Mouse (Mus musculus): ENCODE results near the gene Cdh23.

The Cdh23 gene

DNA sequence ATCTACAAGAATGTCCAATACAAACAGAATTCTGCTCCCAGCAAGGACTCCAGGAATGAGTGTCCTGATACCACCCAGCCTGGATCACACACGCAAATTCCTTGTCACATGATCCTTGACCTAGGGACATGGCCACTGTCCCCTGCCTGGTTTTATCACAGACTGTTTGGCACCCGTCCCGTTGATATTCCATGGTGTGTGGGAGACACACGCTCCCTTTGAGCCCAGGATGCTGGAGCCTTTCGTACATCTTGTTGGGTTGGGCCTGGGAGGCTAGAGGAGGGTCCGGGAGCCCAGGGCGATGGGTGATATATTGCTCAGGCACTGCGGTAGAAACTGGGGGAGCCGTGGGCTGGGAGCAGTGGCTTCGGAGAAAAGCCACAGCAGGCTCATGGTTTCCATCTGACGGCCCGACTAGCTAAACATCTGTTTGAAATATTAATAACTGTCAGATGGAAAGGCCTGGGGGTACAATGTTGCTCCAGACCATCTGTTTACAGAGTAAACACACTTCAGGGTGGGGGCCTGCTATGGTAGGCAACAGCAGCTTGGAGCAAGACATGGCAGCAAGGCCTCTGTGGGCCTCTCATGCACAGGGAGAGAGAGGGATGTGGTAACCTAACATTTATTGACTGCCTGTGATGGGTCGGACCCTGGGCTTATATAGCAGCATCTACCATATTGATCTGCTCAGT, 232.2 kb downstream of the Cdh23 start:
- DNase-seq, result peak; percentile 7 to 24

DNA sequence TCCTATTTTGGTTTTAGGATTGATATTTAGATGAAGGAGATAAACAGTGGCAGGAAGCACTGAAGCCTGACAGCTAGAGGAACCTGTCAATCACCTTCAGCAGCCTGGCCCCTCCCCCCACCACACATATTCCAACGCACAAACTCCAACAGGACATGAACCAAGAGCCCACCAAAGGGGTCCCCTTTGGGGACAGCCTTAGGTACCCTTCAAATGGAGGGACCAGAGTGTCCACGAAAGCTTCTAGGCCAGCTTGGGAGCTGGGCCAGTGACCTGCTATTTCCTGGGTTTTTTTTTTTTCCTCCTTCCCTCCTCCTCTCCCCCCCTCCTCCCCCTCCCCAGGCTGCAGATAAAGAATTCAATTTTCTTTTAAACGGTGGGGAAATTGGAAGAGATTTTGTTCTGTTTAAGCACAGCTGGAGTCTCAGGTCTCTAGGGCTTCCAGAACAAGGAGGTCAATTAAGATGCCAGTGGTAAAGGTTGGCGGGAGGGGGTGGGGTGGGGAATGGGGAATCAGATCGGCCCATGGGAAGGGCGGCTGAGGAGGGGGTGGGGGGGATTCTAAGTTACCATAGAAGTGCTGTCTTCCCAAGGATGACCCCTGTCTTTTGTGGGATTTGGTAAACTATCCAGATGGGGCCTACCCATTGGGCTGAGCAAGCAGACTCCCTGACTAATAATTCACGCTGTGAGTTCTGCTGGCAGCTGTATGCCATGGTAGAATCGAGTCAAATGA, 239.5 kb downstream of the Cdh23 start:
- no peak for DNase-seq

DNA sequence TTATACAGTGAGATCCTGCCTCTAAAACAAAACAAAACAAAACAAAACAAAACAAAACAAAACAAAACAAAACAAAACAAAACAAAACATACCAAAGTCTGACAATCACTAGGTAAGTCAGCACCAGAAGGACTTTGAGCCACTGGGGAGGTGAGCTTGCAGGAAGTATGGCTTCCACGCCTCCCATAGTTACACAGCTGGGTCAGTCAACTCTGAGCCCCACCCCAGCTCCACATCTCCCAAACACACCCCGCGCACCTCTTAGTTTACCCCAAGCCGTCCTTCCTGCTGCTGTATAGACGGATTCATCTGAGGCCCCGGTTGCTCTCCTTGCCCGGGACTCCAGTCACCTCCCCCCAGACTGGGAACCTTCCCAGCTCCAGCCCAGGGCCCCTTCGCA, 241.1 kb downstream of the Cdh23 start:
- no peak for DNase-seq

DNA sequence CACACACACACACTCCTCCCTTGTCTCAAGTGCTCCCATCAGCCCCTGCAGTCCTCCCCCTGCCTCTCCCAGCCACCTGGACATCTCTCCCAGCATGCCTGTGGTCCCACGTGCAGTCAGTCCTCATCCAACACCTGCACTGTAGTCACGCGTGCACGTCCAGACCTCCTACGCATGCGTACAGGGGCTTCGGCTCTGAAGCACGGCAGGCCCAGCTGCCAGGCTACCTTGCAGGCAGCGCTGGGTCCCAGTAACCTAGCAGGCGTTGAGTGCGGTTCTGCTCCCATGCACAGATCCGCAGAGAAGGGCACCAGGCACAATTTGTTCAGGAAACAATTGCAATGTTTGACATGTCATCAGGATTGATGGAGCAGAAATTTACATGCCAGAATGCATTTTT, 249.1 kb downstream of the Cdh23 start:
- no peak for DNase-seq

DNA sequence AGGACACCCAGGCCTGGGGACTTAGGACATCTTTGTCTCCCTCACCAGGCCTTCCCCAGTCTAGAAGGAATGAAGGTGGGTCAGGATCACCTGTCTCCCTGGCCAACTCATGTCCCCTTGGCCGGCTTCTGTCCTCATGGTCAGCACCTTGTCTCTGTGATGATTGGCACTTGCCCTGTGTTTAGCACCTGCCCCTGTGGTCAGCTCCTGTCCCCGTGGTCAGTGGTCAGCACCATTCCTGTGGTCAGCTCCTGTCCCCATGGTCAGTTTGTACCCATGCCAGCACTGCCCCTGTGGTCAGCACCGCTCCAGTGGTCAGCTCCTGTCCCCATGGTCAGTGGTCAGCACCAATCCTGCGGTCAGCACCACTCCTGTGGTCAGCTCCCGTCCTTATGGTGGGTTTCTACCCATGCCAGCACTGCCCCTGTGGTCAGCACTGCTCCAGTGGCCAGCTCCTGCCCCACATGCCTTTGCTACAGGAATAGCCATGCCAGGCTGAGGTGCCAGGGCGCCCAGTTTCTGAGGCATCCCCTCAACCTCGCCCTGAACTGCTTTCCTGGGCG, 251.2 kb downstream of the Cdh23 start:
- DNase-seq, result peak; percentile 96

DNA sequence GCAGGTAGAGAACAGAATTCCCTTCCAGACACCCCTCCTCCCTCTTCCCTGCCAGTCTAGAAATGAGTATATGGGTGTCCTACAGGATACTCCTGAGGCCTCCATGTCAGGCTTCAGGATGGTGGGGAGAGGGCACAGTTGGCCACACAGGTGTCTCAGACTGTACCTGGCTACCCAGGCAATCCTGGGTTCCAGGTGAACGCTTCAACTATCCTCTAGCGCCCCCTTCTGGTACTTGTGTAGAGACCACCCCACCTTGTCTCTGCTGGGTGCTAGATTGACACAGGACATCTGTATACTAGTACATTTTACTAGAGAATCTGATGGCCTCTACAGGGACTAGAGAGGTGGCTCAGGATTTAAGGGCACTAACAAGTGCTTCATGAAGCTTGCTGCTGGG, 253.2 kb downstream of the Cdh23 start:
- DNase-seq, result no peak

DNA sequence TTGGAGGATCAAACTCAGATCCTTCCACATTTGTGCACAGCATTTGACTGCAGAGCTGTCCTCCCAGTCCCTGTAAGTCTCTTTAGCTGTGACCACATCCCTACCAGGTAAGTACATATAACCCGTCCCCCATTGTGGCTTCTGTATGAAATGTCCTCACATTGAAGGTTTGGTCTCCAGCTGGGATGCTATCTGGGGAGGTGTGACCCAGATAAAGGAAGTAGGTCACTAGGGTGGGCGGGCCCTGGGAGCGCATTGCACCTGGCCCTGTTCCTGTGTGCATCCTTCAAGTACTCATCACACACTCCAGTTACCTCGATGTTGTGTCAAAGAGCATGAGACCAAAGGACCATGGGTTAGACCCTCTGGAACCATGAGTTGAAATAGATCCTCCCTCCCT, 254.0 kb downstream of the Cdh23 start:
- no peak for DNase-seq

DNA sequence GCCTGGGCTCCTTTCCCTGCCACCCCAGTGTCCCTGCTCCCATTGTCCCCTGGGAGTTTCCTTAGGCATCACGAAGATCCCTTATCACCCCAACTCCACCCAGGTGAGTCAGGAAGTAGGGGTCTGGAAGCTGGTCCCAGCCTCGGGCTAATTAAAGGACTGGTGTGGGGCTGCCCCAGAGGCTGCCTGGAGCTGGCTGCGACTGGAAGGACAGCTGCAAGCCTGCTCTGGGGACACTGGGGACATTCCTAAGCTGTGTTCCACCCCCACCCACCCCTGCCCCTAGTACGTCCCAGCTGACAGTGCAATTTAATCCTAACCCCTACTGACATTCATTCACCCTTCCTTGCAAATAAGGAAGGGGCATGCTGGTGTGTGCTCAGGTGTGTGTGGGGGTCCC, 263.6 kb downstream of the Cdh23 start:
- no peak for DNase-seq

DNA sequence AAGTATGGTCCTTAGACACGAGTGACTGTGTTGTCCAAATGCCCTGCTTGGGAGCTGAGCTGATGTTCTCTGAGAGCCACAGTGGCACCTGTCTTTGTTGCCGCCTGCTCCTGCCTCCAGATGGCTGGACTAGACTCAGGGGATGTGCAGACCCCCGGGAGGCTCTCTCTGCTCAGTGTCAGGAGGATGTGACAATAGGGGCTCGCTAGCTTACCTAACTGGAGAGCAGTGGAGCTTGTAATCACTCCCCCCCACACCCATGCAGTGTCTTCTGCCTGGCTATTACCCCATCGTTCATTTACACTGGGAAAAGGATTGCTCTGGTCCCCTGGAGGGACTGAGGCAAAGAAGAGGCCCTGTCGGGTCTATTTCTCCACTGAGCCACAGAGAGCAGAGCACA, 265.7 kb downstream of the Cdh23 start:
- DNase-seq, result no peak

DNA sequence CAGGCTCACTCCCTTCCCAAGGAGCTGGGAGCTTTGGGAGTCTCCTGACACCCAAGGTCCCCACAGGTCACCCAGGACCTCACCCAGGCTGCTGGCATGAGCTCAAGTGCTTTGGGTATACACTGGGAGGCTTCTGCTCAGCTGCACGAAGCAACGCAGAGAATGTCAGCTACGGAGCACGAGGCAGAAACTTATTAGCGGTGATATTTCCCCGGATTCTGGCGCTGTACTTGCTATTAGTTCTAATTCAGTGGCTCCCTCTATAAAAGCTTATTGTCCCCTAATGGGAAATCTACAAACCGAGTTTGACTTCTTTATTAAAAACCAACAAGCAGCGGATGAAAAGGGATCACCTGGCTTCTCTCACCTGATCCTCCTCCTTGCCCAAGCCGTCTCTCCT, 266.3 kb downstream of the Cdh23 start:
- DNase-seq, result no peak

DNA sequence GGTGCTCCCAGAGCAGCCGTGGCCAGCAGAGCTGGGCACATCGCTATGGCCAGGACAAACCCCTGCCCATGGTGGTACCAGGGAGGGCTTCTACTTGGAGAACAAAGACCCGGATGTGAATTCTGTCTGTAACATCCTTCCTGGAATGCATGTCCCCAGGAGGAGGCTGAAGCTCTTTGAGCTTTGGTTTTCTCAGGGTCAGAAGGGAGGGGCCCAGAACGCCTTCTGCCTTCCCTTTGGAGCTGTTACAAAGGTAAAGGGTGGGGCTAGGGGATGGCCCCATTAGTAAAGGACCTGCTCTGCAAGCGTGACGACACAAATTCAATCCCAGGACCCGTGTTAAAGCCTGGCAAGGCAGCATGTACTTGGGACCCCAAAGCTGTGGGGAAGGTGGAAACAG, 273.5 kb downstream of the Cdh23 start:
- DNase-seq, result no peak

DNA sequence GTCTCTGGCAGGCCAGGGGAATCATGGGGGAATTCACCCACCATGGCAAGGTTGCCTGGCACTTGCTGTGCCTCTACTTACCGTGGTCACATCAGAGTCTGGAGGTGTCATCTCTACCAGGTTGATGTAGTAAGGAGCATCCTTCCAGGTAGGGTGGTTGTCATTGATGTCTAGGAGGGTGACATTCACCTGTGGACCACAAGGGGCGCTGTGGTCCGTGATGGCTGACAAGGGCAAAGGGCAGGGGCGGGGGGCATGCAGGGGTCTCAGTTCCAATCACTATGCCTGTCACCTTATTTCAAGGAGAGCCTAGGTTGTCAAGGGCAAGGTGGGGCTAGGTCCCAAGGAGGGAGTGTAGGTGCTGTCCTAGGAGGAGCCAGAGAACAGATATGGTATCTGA, 276.7 kb downstream of the Cdh23 start:
- no peak for DNase-seq

DNA sequence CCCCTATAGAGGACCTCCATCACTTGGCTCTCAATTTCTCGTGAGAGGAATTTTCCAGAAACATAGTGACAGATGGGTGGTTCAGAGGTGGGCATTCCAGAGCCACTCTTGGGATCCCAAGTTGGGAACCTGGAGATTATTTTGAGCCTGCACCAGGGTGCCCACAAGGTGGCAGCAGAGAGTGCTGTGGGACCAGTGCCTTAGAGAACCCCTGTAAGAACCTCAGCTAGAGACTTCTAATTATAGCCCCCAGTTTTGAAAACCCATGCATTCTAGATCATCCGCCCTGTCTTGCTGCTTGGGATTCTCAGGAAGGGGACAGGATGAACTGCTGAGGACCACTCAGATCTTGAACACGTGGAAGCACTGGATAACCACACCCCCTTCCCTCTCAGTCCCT, 278.2 kb downstream of the Cdh23 start:
- peak; percentile 86 for DNase-seq

DNA sequence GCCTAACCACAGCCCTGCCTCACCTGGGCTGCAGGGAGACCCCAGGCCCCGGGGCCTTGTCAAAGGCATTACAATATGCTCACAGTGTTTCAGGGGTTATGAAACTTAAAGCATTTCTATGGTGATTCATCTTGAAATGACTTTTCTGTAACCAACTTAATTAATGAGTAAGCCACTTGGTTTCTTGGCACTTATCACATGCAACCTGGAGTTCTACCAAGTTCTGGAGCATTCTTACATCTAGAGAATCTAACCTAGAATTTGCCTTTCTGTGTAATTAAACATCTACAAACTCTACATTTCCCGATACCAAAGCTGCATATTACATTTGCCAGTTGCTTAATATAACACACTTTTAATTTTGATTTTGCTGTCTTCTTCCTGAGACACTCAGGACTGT, 279.2 kb downstream of the Cdh23 start:
- no peak for DNase-seq

DNA sequence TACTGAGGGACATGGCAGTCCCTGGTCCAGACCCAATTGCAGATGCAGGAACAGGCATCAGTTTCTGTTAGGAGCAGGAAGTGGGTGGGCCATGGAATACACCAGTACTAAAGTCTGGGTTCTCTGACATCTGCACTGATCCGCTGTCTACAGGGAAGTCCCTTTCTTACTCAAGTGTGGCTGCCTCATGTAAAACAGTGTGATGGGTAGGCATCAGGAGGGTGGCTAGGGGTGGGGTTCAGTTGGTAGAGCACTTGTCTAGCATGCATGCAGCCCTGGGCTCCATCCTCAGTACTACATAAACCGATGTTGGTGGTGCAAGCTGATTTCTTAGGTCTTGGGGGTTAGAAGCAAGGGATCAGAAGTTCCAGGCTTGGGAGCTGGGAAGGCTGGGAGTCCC, 282.5 kb downstream of the Cdh23 start:
- no peak for DNase-seq

DNA sequence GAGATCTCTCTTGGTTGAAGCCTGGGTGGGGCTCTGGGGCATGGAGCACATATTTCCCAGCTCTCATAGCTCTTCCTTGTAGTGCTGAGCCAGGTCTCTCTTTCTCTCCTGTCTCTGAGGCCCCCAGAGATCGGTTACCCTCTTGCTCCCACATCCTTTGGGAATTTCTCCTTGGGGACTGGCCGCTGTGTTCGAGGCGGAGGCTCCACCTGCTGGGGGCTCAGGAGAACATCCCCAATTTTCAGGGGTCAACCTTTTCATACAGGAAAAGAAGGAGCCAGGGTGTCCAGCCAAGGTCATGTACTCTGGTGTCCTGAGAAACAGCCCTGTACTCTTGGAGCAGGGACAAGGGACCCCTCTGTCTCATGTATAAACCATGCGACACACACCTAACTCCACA, 284.5 kb downstream of the Cdh23 start:
- peak; percentile 26 to 43 for DNase-seq

DNA sequence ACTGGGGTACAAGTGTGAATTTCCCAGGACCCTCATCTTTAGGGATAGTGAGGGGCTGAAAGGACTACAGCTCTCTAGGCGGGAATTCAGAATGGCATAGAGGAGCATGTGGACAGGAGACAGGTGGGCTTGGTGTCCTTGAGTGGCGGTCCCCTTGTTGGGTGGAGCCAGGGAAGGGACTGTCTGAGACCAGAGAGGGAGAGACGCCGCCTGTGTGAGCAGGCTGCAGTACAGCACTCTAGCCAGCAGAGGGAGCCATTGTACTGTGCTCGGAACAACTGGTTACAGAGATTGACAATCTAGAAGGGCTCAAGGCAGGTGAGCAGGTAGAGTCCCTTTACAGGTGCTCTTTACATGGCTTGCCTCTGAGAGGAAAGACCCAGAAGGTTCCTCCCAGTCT, 288.5 kb downstream of the Cdh23 start:
- DNase-seq, result peak; percentile 78 to 80

DNA sequence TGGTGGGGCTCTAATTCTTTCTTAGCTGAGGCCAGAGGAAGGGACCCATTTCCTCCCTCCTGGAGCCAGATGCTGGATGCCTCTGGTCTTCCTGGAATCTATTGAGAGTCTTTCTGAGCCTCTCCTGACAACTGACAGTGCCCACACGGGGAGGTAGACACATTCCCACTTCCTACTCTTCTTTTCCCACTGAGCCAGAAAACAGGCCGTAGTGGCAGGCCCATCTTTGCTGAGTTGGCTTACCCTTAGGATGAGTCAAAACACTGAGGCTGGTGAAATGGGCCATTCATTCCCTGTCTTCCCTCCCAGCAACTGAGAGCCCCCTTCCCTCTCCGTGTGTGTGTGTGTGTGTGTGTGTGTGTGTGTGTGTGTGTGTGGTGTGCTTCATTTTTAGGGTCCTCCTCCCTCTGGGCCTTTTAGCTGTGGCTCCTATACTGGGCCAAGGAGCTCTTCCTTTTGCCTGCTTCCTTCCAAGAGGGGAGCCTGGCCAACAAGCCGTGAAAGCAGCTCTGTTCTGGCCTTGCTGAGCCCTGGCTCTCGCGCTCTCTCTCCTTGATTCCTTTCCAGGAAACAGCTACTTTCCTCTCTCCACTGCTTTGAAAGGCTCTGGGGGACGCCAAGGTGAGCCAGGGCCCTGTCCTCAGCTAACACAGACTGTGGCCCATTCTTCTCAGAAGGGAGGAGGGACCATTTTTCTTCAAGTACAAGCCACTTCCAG, 290.7 kb downstream of the Cdh23 start:
- DNase-seq, result peak; percentile 25 to 27

DNA sequence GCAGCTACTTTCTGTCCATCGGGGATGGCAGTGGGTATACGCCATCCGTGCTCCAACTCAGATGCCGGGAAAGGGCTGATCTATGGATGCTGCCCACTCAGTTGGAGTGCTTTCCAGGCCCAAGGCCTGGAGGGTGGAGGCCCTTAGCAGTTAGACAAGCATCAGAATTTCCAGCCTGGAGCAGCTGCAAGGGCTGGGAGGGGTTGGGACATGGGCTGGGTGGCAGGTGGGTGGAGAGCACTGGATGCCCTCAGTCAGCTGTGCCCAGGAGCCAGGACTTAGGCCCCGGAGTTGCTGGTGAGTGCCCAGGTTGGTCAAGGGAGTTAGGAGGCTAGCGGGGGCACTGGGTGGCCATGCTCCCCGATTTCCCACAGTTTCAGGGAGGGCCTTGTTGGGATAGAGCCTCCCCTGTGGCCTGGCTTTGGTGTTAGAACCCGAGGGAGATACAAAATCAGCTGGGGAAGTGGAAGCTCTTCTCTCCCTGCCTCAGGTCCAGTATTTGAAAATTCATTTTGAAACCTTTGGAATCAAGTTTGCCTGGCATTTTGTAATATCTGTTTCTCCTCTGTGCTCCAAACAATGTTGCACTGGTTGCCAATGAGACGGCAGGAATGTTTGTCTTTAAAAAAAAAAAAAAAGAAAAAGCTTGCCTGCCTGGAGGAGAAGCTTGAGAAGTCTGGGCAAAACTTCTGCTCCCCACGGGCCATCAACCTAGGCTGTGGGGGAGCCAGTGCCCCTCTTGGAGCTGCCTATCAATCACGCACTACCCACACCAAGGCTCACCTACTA, 295.6 kb downstream of the Cdh23 start:
- DNase-seq, result no peak

DNA sequence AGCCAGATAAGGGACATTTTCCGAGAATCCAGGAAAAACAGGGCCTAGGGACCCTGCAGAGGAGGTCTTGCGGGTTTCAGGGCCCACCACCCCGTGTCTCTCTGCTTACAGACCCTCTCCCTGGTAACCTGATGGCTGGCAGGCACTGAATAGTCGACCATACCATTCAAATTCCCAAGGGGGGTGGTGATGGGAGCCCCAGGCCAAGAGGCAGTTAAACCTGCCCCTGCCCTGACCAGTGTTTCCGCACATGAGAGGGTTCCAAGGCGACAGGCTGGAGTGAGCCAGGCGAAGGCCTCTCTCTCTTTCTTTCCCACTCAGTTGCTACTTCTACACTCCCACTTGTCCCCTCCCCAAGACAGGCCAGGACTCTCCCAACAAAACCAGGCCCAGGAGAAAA, 296.8 kb downstream of the Cdh23 start, which contains the start of gene Gm17455:
Gene Gm17455 (plus strand): TSS at position 278 of the 400 bp plus-strand sequence.
- peak; percentile 18 to 30 for DNase-seq

DNA sequence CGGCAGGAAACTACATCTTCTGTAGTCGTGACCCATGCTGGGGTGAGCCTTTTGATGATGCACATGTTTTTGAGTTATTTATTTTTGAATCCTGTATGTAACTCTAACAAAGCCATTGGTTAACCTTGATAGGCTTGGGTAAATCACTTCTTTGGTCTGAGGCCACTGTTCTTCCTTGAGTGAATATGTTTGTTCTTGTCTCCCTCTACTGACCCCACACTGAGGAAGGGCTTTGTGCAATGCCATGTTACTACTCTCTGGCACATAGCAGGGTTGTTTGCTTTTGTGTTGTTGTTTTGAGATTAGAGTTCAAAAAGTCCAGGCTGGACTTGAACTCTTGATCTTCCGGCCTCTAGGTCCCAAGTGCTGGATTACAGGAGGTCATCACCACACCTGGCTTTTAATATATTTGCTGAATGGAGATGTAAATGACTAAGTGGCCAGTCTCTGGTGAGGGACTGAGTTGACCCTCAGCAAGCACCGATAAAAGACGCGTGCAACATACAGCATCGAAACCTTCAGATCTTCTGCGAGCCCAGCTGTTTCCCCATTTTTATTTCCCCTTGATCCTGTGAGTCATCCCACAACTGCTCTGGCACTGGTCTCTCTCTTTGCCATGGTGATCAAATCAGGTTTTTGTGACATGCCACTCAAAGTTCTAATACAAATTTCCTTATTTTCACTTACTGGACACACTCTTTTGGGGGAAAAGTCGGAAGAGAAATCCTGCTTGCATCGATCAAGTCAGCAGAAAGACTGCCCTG, 298.1 kb downstream of the Cdh23 start:
- DNase-seq, result no peak

DNA sequence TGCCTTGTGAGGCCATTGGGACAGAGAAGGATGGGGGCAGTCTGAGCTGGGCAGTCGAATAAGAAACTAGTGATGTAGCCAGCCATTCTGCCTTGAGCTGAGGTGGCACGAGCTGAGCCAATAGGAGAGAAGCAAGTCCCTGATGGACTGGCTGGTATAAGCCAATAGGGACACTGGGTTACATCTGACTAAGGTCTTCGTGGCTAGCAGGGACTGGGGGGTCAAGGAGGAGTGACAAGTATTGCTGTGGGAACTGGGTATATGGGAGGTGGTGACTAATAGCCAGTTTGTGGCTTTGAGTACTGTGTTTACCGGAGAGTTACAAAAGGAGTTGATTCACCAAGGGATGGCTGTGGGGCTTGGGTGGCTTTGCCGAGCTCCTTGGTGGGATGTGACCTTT, 300.7 kb downstream of the Cdh23 start:
- DNase-seq, result no peak
